Mouse (Mus musculus) thymus, postnatal 0 days (tissue): ENCODE results near the gene Agr2. TPM values are rescaled to one million over a fixed set of nuclear protein-coding genes. Genes with fewer than 3 reads are reported as not detected.
A peak's percentile ranks its signal among the peaks of the same experiment; 100 is the strongest.

Experiments used
- DNase-seq: peaks from one replicate; pipeline ENCODE4 v3.0.0-alpha.2; 2015; ENCODE audit warnings: low spot score
- polyA plus RNA-seq: library from polyadenylated mRNA; unstranded; fragments of >200 nt; fragmentation: Nextera tagmentation; extraction: Ambion mirVana; gene quantifications from 2 replicates; pipeline ENCODE4 v1.2.1, GENCODE M21; 2015

Gene Agr2
- polyA plus RNA-seq, 1 experiment from 2014 or later, result 12.5 TPM

- DNase-seq, result no peak
These were observed 28.0 kb downstream of the Agr2 start for GRCm38 (mm10) chr12:36020710-36021109.

- DNase-seq, result peak; percentile 22
These were observed 33.4 kb downstream of the Agr2 start for GRCm38 (mm10) chr12:36026126-36026525.

- no peak for DNase-seq
These were observed 34.5 kb downstream of the Agr2 start for GRCm38 (mm10) chr12:36027171-36027570.

- DNase-seq, result peak; percentile 19
These were observed 36.4 kb downstream of the Agr2 start for GRCm38 (mm10) chr12:36028968-36029645.

- no peak for DNase-seq
These were observed 37.0 kb downstream of the Agr2 start for GRCm38 (mm10) chr12:36029687-36030086.

- DNase-seq, result no peak
These were observed 38.1 kb downstream of the Agr2 start for GRCm38 (mm10) chr12:36030660-36031363.

GRCm38 (mm10) chr12:36032419-36032818 is 39.7 kb downstream of the Agr2 start:
- no peak for DNase-seq

GRCm38 (mm10) chr12:36035501-36035900 is 42.8 kb downstream of the Agr2 start:
- no peak for DNase-seq

- no peak for DNase-seq
These were observed 43.4 kb downstream of the Agr2 start for GRCm38 (mm10) chr12:36036121-36036520.

- DNase-seq, result no peak
These were observed 44.1 kb downstream of the Agr2 start for GRCm38 (mm10) chr12:36036776-36037175.

- peak; percentile 62 for DNase-seq
These were observed 46.9 kb downstream of the Agr2 start for GRCm38 (mm10) chr12:36039541-36040084.

- no peak for DNase-seq
These were observed 48.0 kb downstream of the Agr2 start for GRCm38 (mm10) chr12:36040571-36041280.

- no peak for DNase-seq
These were observed 48.5 kb downstream of the Agr2 start for GRCm38 (mm10) chr12:36041281-36041589.

GRCm38 (mm10) chr12:36041703-36042347 is 49.1 kb downstream of the Agr2 start:
- DNase-seq, result peak; percentile 70

GRCm38 (mm10) chr12:36042348-36042778 is 49.7 kb downstream of the Agr2 start, which contains the start of gene Tspan13:
Gene Tspan13, minus strand, starts transcription at chr12:36042500.
- peak; percentile 94 for DNase-seq

GRCm38 (mm10) chr12:36044691-36045090 is 52.0 kb downstream of the Agr2 start:
- DNase-seq, result no peak

GRCm38 (mm10) chr12:36046196-36046595 is 53.5 kb downstream of the Agr2 start:
- peak; percentile 53 for DNase-seq

- no peak for DNase-seq
These were observed 54.9 kb downstream of the Agr2 start for GRCm38 (mm10) chr12:36047593-36047992.

- DNase-seq, result no peak
These were observed 57.6 kb downstream of the Agr2 start for GRCm38 (mm10) chr12:36050276-36050675.
